Mouse (Mus musculus) forebrain, postnatal 0 days (tissue): ENCODE results near the gene Hacd1. TPM values are rescaled to one million over a fixed set of nuclear protein-coding genes. Genes with fewer than 3 reads are reported as not detected.

Source experiments
- ATAC-seq: fragments of 200-750 bp; cut with Nextera tagmentation; 2 replicates; pipeline ENCODE4 v1.8.0; 2017; ENCODE audit warnings: mild to moderate bottlenecking, moderate library complexity
- DNase-seq: peaks from one replicate; pipeline ENCODE4 v3.0.0-alpha.2; 2015
- H3K27ac ChIP-seq: fragments of 300-500 bp; sonication (generic); 2 replicates; pipeline ENCODE4 v1.5.1; 2014; ENCODE audit warnings: low read depth, mild to moderate bottlenecking, antibody characterized with exemption, low read length, moderate library complexity, mixed read lengths
- H3K27me3 ChIP-seq: fragments of 300-500 bp; sonication (generic); 2 replicates; pipeline ENCODE4 v1.6.1; 2014; ENCODE audit warnings: mild to moderate bottlenecking, low read length, mixed read lengths; ENCODE audit not compliant: insufficient read depth
- H3K36me3 ChIP-seq: fragments of 300-500 bp; sonication (generic); 2 replicates; pipeline ENCODE4 v1.6.1; 2014; ENCODE audit warnings: mild to moderate bottlenecking, moderate library complexity; ENCODE audit not compliant: insufficient read depth
- H3K4me1 ChIP-seq: fragments of 300-500 bp; sonication (generic); 2 replicates; pipeline ENCODE4 v1.6.1; 2014; ENCODE audit warnings: antibody characterized with exemption; ENCODE audit not compliant: insufficient read depth
- H3K4me2 ChIP-seq: fragments of 300-500 bp; sonication (generic); 2 replicates; pipeline ENCODE4 v1.6.1; 2014; ENCODE audit warnings: low read depth, mild to moderate bottlenecking, moderate library complexity
- H3K4me3 ChIP-seq: fragments of 300-500 bp; sonication (generic); 2 replicates; pipeline ENCODE4 v1.5.1; 2014; ENCODE audit warnings: low read depth, low read length, mixed read lengths
- H3K9ac ChIP-seq: fragments of 300-500 bp; sonication (generic); 2 replicates; pipeline ENCODE4 v1.6.1; 2014; ENCODE audit warnings: mild to moderate bottlenecking
- H3K9me3 ChIP-seq: fragments of 300-500 bp; sonication (generic); 2 replicates; pipeline ENCODE4 v1.6.1; 2016; ENCODE audit warnings: low read length
- CTCF ChIP-seq: sonication (generic); IDR thresholded peaks from 2 replicates; pipeline ENCODE4 v1.5.1; 2016; ENCODE audit warnings: antibody characterized with exemption, control low read depth, low read depth
- WGBS: fragments of 180-500 bp; shearing (Covaris S2); extraction: QIAGEN DNeasy Blood & Tissue Kit; methylation state at CpG from one replicate; pipeline ENCODE4 v1.1.7; 2014; 5-methylcytosine and 5-hydroxymethylcytosine counted together
- polyA plus RNA-seq: library from polyadenylated mRNA; unstranded; fragments of >200 nt; fragmentation: Nextera tagmentation; extraction: Ambion mirVana; gene quantifications from 2 replicates; pipeline ENCODE4 v1.2.1, GENCODE M21; 2015
- total RNA-seq: library from RNA; depleted of rRNA; stranded (reverse); fragments of >200 nt; gene quantifications from 2 replicates; pipeline ENCODE4 v1.2.3, GENCODE M21; 2014

Hacd1 gene
- total and polyA plus RNA-seq, 2 experiments from 2014 or later, result 60.3 to 82.2 TPM

GRCm38 (mm10) chr2:14019228-14019627 is 36.7 kb downstream of the Hacd1 start:
- DNase-seq (no peak), ATAC-seq (no peak)
- Histone ChIP-seq H3K27ac (no peak overlapping the region), H3K27me3 (no peaks in the 10 kb centered on the region), H3K9ac (no peak overlapping the region), H3K4me1 (no peaks in the 10 kb centered on the region), H3K4me3 (no peak overlapping the region), H3K4me2 (no peak overlapping the region), H3K36me3 (no peaks in the 10 kb centered on the region), H3K9me3 (no peaks in the 10 kb centered on the region)
- no peak for TF ChIP-seq CTCF
- 95% methylated on average over 1 of the region's 1 CpGs for WGBS

GRCm38 (mm10) chr2:14005121-14005520 is 50.8 kb downstream of the Hacd1 start:
- no peak overlapping the region for H3K4me2 ChIP-seq
- H3K4me1 ChIP-seq, result no peaks in the 10 kb centered on the region
- no peaks in the 10 kb centered on the region for H3K36me3 ChIP-seq
- H3K27ac ChIP-seq, result no peak overlapping the region
- DNase-seq (no peak), ATAC-seq (no peak)
- no peak for TF ChIP-seq CTCF
- no peaks in the 10 kb centered on the region for H3K27me3 ChIP-seq
- no peak overlapping the region for H3K4me3 ChIP-seq
- WGBS, result 94% methylated on average over 1 of the region's 1 CpGs
- H3K9me3 ChIP-seq, result no peaks in the 10 kb centered on the region
- H3K9ac ChIP-seq, result no peak overlapping the region

- ATAC-seq (no peak), DNase-seq (no peak)
- TF ChIP-seq CTCF, result no peak
- no peak overlapping the region for H3K4me3 ChIP-seq
- no peak overlapping the region for H3K4me2 ChIP-seq
- WGBS, result 90% methylated on average over 1 of the region's 1 CpGs
- H3K9me3 ChIP-seq, result no peaks in the 10 kb centered on the region
- H3K27me3 ChIP-seq, result no peaks in the 10 kb centered on the region
- no peak overlapping the region for H3K9ac ChIP-seq
- H3K36me3 ChIP-seq, result no peaks in the 10 kb centered on the region
- H3K27ac ChIP-seq, result no peak overlapping the region
- no peaks in the 10 kb centered on the region for H3K4me1 ChIP-seq
These were observed 95.8 kb downstream of the Hacd1 start for GRCm38 (mm10) chr2:13960136-13960535.

GRCm38 (mm10) chr2:13956463-13956862 is 99.5 kb downstream of the Hacd1 start:
- no peak overlapping the region for H3K27ac ChIP-seq
- no peaks in the 10 kb centered on the region for H3K36me3 ChIP-seq
- no peaks in the 10 kb centered on the region for H3K9me3 ChIP-seq
- TF ChIP-seq CTCF, result no peak
- DNase-seq (no peak), ATAC-seq (no peak)
- H3K4me3 ChIP-seq, result no peak overlapping the region
- no peaks in the 10 kb centered on the region for H3K4me1 ChIP-seq
- WGBS, result 26% methylated on average over 2 of the region's 2 CpGs
- H3K9ac ChIP-seq, result no peak overlapping the region
- H3K4me2 ChIP-seq, result no peak overlapping the region
- H3K27me3 ChIP-seq, result no peaks in the 10 kb centered on the region

- H3K4me2 ChIP-seq, result no peak overlapping the region
- H3K9me3 ChIP-seq, result no peaks in the 10 kb centered on the region
- no peak overlapping the region for H3K4me3 ChIP-seq
- no peak overlapping the region for H3K9ac ChIP-seq
- no peaks in the 10 kb centered on the region for H3K4me1 ChIP-seq
- no peak overlapping the region for H3K27ac ChIP-seq
- TF ChIP-seq CTCF, result peak; percentile 61
- no peaks in the 10 kb centered on the region for H3K36me3 ChIP-seq
- H3K27me3 ChIP-seq, result no peaks in the 10 kb centered on the region
- 62% methylated on average over 2 of the region's 2 CpGs for WGBS
- peak; percentile 27 for DNase-seq
- no peak for ATAC-seq
These were observed 117.8 kb downstream of the Hacd1 start for GRCm38 (mm10) chr2:13938118-13938517.

GRCm38 (mm10) chr2:13935343-13935742 is 120.6 kb downstream of the Hacd1 start:
- WGBS, result 63% methylated on average over 3 of the region's 3 CpGs
- H3K4me2 ChIP-seq, result no peak overlapping the region
- no peak for TF ChIP-seq CTCF
- DNase-seq (no peak), ATAC-seq (no peak)
- H3K27me3 ChIP-seq, result no peaks in the 10 kb centered on the region
- H3K27ac ChIP-seq, result no peak overlapping the region
- no peaks in the 10 kb centered on the region for H3K9me3 ChIP-seq
- no peaks in the 10 kb centered on the region for H3K36me3 ChIP-seq
- H3K4me1 ChIP-seq, result no peaks in the 10 kb centered on the region
- H3K4me3 ChIP-seq, result no peak overlapping the region
- no peak overlapping the region for H3K9ac ChIP-seq

- H3K36me3 ChIP-seq, result no peaks in the 10 kb centered on the region
- no peaks in the 10 kb centered on the region for H3K27me3 ChIP-seq
- no peak overlapping the region for H3K27ac ChIP-seq
- no peaks in the 10 kb centered on the region for H3K9me3 ChIP-seq
- no peaks in the 10 kb centered on the region for H3K4me1 ChIP-seq
- DNase-seq (no peak), ATAC-seq (no peak)
- no peak for TF ChIP-seq CTCF
- no peak overlapping the region for H3K4me2 ChIP-seq
- no peak overlapping the region for H3K9ac ChIP-seq
- no peak overlapping the region for H3K4me3 ChIP-seq
These were observed 123.7 kb downstream of the Hacd1 start for GRCm38 (mm10) chr2:13932253-13932652.

- Histone ChIP-seq H3K27ac (no peak overlapping the region), H3K9me3 (no peaks in the 10 kb centered on the region), H3K4me2 (no peak overlapping the region), H3K4me3 (no peak overlapping the region), H3K27me3 (no peaks in the 10 kb centered on the region), H3K9ac (no peak overlapping the region), H3K4me1 (no peaks in the 10 kb centered on the region), H3K36me3 (no peaks in the 10 kb centered on the region)
- ATAC-seq, result no peak
- no peak for TF ChIP-seq CTCF
- no peak for DNase-seq
- 87% methylated on average over 1 of the region's 1 CpGs for WGBS
These were observed 125.2 kb downstream of the Hacd1 start for GRCm38 (mm10) chr2:13930724-13931123.
